Mouse (Mus musculus): Measurements from ENCODE around the gene Casp9.

GRCm38 (mm10) chr4:141821178-141821577, 27.8 kb downstream of the Casp9 start:
- TF ChIP-seq POLR2A (IDR thresholded peaks at IDR 0.05; ENCODE audit: control insufficient read depth in 1 of 2, insufficient read depth in 1 of 2, low read depth in 1 of 2, low read length in 2 of 2, poor library complexity in 1 of 2) = no peak
- TF ChIP-seq MXI1 (IDR thresholded peaks at IDR 0.05; ENCODE audit: low read depth, low read length) = no peak
- TF ChIP-seq CTCF (IDR thresholded peaks at IDR 0.05 in 2 of 3, conservative IDR thresholded peaks at IDR 0.05 in 1 of 3; ENCODE audit: control insufficient read depth in 1 of 3, insufficient read depth in 1 of 3, low read depth in 2 of 3, low read length in 3 of 3, poor library complexity in 1 of 3, severe bottlenecking in 1 of 3) = no peak
- no peak for TF ChIP-seq CHD2 (IDR thresholded peaks at IDR 0.05; ENCODE audit: low read length)
- no peak for TF ChIP-seq POLR2AphosphoS2 (IDR thresholded peaks at IDR 0.05; ENCODE audit: low read length)
- no peak for TF ChIP-seq HCFC1 (IDR thresholded peaks at IDR 0.05; ENCODE audit: low read depth, low read length)
- no peak for TF ChIP-seq EP300 (IDR thresholded peaks at IDR 0.05; ENCODE audit: low read depth in 1 of 2, low read length in 2 of 2)
- no peak for TF ChIP-seq MAFK (IDR thresholded peaks at IDR 0.05; ENCODE audit: borderline replicate concordance, low read depth, low read length)
- no peak for TF ChIP-seq RAD21 (IDR thresholded peaks at IDR 0.05; ENCODE audit: low read depth, low read length)
